Mouse (Mus musculus) left cerebral cortex, postnatal 4 days (tissue): ENCODE results near the gene Rtl5. TPM values are rescaled to one million over a fixed set of nuclear protein-coding genes. Genes with fewer than 3 reads are reported as not detected.

ENCODE experiments used
- DNase-seq: peaks from one replicate; pipeline ENCODE4 v3.0.0-alpha.2; 2022
- intact Hi-C: fragments of 180-260 bp; cut with DNase I; formaldehyde crosslinking; loops from one replicate; pipeline ENCODE4 v1.15.1; 2025
- total RNA-seq, 2 experiments: library from RNA; stranded (reverse); gene quantifications; 2 replicates each; pipeline ENCODE4 v1.2.3; 2021

Rtl5 gene
- total RNA-seq, 2 experiments from 2014 or later, result 14.0 to 17.3 TPM

- no peak for DNase-seq
- intact Hi-C loops, result no loop called here
Observed at GRCm38 (mm10) chrX:102017213-102017923, 53.7 kb downstream of the Rtl5 start.

Other genes with a start within 250 kb of the Rtl5 start
- gene Nhsl2, start 221.9 kb downstream of the Rtl5 start, total RNA-seq, result 10 to 100 TPM in 1 of 2 experiments, 1 to 10 TPM in 1; 9.8 to 11.3 TPM
- 10 to 100 TPM; 19.1 to 23.7 TPM for gene Pin4, start 48.1 kb upstream of the Rtl5 start, total RNA-seq
- 1 to 10 TPM; 1.0 to 1.1 TPM for gene Ercc6l, start 85.8 kb upstream of the Rtl5 start, total RNA-seq
- 100 to 1,000 TPM; 816 to 965 TPM for gene Rps4x, start 118.1 kb upstream of the Rtl5 start, total RNA-seq
- 1 to 10 TPM; 2.8 to 3.5 TPM for gene Cited1, start 180.9 kb upstream of the Rtl5 start, total RNA-seq